Mouse (Mus musculus) heart, embryonic 15.5 days (tissue): ENCODE results near the gene Tmc5. TPM values are rescaled to one million over a fixed set of nuclear protein-coding genes. Genes with fewer than 3 reads are reported as not detected.

Experiments
- ATAC-seq: fragments of 200-750 bp; cut with Nextera tagmentation; replicated peaks from 2 replicates; pipeline ENCODE4 v1.8.0; 2017; ENCODE audit warnings: low read depth, moderate TSS enrichment; ENCODE audit not compliant: insufficient number of reproducible peaks, insufficient read depth, low FRiP score
- H3K27ac ChIP-seq: fragments of 300-500 bp; sonication (generic); 2 replicates; pipeline ENCODE4 v1.5.1; 2015; ENCODE audit warnings: mild to moderate bottlenecking, inconsistent platforms
- H3K27me3 ChIP-seq: fragments of 300-500 bp; sonication (generic); 2 replicates; pipeline ENCODE4 v1.6.1; 2015; ENCODE audit warnings: inconsistent platforms
- H3K36me3 ChIP-seq: fragments of 300-500 bp; sonication (generic); 2 replicates; pipeline ENCODE4 v1.6.1; 2015; ENCODE audit warnings: mild to moderate bottlenecking, inconsistent platforms
- H3K4me1 ChIP-seq: fragments of 300-500 bp; sonication (generic); replicated peaks from 2 replicates; pipeline ENCODE4 v1.6.1; 2015; ENCODE audit warnings: inconsistent platforms
- H3K4me2 ChIP-seq: fragments of 300-500 bp; sonication (generic); 2 replicates; pipeline ENCODE4 v1.6.1; 2015; ENCODE audit warnings: inconsistent platforms, mild to moderate bottlenecking, moderate library complexity
- H3K4me3 ChIP-seq: fragments of 300-500 bp; sonication (generic); 2 replicates; pipeline ENCODE4 v1.5.1; 2015; ENCODE audit warnings: mild to moderate bottlenecking, inconsistent platforms
- H3K9ac ChIP-seq: fragments of 300-500 bp; sonication (generic); 2 replicates; pipeline ENCODE4 v1.6.1; 2015; ENCODE audit warnings: mild to moderate bottlenecking, inconsistent platforms
- H3K9me3 ChIP-seq: fragments of 300-500 bp; sonication (generic); replicated peaks from 2 replicates; pipeline ENCODE4 v1.6.1; 2016; ENCODE audit warnings: inconsistent platforms
- WGBS: fragments of 180-500 bp; shearing (Covaris S2); methylation state at CpG from one replicate; pipeline ENCODE4 v1.1.7; 2015; ENCODE audit warnings: mixed read lengths; 5-methylcytosine and 5-hydroxymethylcytosine counted together
- polyA plus RNA-seq: library from polyadenylated mRNA; unstranded; fragments of >200 nt; fragmentation: Nextera tagmentation; extraction: Ambion mirVana; gene quantifications from 2 replicates; pipeline ENCODE4 v1.2.1, GENCODE M21; 2015

Tmc5 gene
- polyA plus RNA-seq, 1 experiment from 2014 or later, result 0.19 TPM

DNA sequence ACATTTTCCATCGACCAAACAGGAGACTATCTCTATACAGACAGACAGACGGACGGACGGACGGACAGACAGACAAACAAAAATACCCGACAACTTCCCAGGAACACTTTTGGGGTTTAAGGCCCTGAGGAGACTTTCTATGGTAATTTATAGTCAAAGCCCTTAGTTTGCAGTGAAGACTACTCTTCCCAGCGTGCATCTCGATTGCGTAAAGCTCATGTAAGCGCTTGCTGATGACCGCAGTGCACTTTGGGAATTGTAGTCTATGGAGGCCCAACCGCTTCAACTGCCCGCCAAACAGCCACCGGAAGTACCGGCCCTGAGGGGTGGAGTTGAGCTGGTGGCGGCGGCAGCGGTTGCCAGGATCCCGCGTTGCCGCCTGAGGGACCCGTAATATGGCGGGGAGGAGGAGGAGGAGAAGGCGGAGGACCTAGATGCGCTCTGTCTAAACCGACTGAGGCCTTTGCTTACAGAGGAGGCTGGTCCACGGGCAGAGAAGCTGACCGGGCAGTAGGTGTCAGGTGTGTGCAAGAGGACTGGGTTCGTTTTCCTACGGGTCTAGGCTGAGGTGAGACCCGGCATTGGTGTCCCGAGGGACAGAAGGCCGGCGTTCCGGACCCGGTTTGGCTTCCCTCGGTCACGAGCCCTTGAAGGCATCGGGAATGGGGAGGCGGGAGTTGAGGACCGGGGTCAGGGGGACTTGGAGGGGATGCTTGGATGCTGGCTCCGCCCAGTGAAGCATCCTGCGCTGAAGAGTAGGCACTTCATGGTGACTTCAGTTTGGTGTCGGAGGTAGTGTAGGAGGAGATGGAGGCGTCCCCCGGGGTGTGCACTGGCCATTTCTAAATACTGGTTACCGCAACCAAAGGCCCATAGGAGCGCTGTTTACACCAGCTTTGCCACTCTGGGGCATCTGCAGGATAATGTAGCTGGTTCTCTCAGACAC lies 115.4 kb downstream of the Tmc5 start, which contains the start of gene Ccp110:
Gene Ccp110, plus strand, starts transcription at position 325 of the 946 bp plus-strand sequence.
- peak within 1 kb of the TSS; percentile 66 for H3K9ac ChIP-seq
- WGBS, result 1% methylated on average over 48 of the region's 48 CpGs
- H3K27me3 ChIP-seq, result no peaks in the 10 kb centered on the region
- H3K4me2 ChIP-seq, result peak within 1 kb of the TSS; percentile 85
- H3K4me1 ChIP-seq, result peaks cover 8% of the 10 kb centered on the region
- H3K36me3 ChIP-seq, result peaks cover 4% of the 10 kb centered on the region; the same call in 1 of the 2 replicates
- peak; percentile 95 for ATAC-seq
- peak within 1 kb of the TSS; percentile 81 for H3K4me3 ChIP-seq
- no peak within 1 kb of the TSS for H3K27ac ChIP-seq
- no peaks in the 10 kb centered on the region for H3K9me3 ChIP-seq

DNA sequence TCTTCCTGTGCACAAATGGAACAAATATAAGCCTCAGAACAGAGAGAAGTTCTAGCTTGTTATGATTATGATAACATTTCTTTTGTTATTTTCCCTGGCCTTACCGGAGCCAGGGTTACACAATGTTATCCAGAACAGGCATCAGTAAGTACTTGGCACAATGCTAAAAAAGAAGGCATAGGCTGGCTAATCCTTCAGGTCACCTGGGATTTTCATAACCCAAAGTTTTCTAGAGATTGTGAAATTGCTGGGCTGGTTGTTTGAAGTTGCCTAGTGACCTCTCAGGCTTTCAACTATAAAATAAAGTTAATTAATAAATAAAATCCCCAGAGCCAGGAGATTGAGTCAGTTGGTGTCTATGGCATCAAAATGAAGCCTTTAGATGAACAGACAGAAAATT lies 117.8 kb downstream of the Tmc5 start:
- Histone ChIP-seq H3K9ac (no peak overlapping the region), H3K4me1 (peaks cover 8% of the 10 kb centered on the region), H3K9me3 (no peaks in the 10 kb centered on the region), H3K4me2 (no peak overlapping the region), H3K4me3 (no peak overlapping the region), H3K27ac (no peak overlapping the region), H3K36me3 (peaks cover 4% of the 10 kb centered on the region; the same call in 1 of the 2 replicates), H3K27me3 (no peaks in the 10 kb centered on the region)
- no peak for ATAC-seq
- WGBS, result 83% methylated on average over 1 of the region's 1 CpGs

DNA sequence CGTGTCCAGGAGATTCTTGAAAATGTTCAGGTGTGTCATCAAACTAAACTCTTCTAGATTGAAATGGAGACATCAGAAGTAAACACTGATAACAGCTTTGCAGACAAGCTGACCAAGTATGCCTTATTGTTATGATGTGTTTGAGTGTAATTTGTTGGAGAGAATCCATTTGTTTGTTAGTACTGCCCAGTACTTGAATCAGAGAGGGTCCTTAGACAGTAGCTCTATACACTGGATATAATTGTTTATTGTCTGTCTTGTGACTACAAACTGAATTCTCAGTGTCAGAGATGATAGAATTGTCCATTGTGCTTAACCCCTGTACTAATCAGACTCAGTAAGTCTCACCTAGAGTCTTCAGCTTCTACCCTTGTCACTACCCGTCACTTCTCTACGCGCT lies 121.0 kb downstream of the Tmc5 start:
- no peaks in the 10 kb centered on the region for H3K9me3 ChIP-seq
- H3K9ac ChIP-seq, result no peak overlapping the region
- H3K27ac ChIP-seq, result no peak overlapping the region
- peaks cover 19% of the 10 kb centered on the region; the same call in 1 of the 2 replicates for H3K36me3 ChIP-seq
- no peak for ATAC-seq
- peaks cover 4% of the 10 kb centered on the region for H3K4me1 ChIP-seq
- H3K4me2 ChIP-seq, result no peak overlapping the region
- WGBS, result 93% methylated on average over 4 of the region's 4 CpGs
- H3K27me3 ChIP-seq, result no peaks in the 10 kb centered on the region
- H3K4me3 ChIP-seq, result no peak overlapping the region

DNA sequence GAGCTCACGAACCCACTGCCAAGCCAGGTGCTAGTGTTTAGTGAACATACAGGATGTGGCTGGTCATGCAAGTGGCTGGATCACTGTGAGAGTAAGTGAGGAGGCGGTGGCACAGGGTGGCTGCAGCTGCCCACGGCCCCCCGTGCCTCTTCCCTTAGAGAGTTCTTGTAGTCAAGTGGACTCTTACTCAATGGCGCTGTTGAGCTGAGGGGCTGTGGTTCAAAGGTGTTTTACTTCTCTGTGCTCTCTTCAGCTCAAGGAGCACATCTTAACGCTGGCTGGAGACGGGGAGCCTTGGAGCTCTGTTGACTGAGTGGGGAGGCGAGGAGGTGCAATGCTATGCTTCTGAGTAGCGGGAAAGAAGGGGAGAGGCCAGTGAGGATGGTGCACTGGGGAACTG lies 126.8 kb downstream of the Tmc5 start:
- Histone ChIP-seq H3K4me3 (no peak overlapping the region), H3K9ac (no peak overlapping the region), H3K36me3 (peaks cover 34% of the 10 kb centered on the region), H3K27me3 (no peaks in the 10 kb centered on the region), H3K4me2 (no peak overlapping the region), H3K9me3 (no peaks in the 10 kb centered on the region), H3K4me1 (no peaks in the 10 kb centered on the region), H3K27ac (no peak overlapping the region)
- ATAC-seq, result no peak
- WGBS, result 88% methylated on average over 9 of the region's 9 CpGs

Other genes with a start within 250 kb of the Tmc5 start
- 1.6 and 2.8 TPM in 2 replicates for gene Syt17, start 149.1 kb upstream of the Tmc5 start, polyA plus RNA-seq
- gene Itpripl2, start 105.3 kb upstream of the Tmc5 start, polyA plus RNA-seq, result 4.8 and 5.7 TPM in 2 replicates
- gene Coq7, start 63.9 kb upstream of the Tmc5 start, polyA plus RNA-seq, result 153 TPM in 2 replicates
- gene Tmc7, start 12.6 kb upstream of the Tmc5 start, polyA plus RNA-seq, result 1.6 and 2.1 TPM in 2 replicates
- gene Gde1, start 108.5 kb downstream of the Tmc5 start, polyA plus RNA-seq, result 74.1 and 78.4 TPM in 2 replicates
- 5.1 and 7.4 TPM in 2 replicates for gene Ccp110, start 115.3 kb downstream of the Tmc5 start, polyA plus RNA-seq
- gene Vps35l, start 142.9 kb downstream of the Tmc5 start, polyA plus RNA-seq, result 44.8 and 51.6 TPM in 2 replicates